Mouse (Mus musculus) urinary bladder, adult 18-20 months (tissue): ENCODE measurements around the gene Sectm1b.
"Not testable (repeated sequence)": the region's sequence is repeated elsewhere in the genome, so short reads cannot be mapped to it uniquely, and the experiment has no call there.

Experiments used
- DNase-seq, 2 experiments: peaks; one replicate each; pipeline ENCODE4 v3.0.0; 2022; ENCODE audit warnings: low spot score in 2 of 2, mixed read lengths in 2 of 2

The Sectm1b gene

DNA sequence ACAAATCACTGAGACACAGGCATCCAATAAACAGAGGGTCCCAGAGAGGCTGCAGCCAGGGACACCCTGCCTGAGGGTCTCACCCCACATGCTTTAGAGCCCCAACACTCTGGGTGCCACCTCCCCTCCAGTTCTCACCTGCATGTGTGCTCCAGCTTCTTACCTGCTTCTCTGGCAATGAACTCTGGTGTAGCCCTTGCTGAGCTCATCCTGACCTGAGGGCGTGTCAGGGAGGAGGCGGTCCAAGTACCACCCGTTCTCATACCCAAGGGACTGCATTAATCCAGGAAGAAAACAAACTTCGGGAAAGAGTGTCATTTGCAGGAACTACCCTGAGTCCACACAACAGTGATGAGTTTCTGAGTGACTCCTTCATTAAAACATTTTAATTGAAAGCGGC is at the start of gene Sectm1b:
Gene Sectm1b, minus strand, starts transcription at position 191 of the 400 bp plus-strand sequence.
- no peak for DNase-seq

DNA sequence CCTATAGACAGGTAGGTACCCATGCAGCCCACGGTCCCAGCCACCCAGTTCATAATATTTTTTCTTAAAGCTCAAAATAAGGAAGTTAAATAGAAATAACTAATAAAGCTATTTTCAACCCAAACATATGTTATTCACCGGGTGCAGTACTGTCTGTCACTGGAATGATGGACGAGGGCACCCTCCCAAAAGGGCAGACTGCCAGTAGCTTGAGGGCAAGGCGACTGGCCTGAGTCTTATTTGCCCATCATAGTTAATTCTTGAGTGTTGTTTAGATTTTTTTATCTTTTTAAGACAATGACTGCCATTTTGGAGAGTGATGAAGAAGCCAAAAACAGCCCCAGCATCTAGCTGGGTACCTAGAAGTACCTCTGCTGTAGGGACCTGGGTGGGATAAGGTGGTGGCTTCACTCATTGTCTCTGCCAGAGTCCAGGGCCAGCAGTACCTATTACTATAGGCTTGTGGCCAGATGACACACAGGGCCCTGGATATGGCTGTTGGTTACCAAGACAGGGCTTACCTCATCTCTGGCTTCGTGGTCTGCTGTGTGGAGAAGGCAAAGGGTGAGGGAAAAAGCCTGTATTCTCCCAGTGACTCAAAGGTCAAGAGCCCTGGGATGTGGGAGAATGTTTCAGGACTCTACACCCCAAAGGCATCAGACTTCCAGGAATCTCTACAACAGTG is 48.9 kb upstream of the Sectm1b start:
- no peak for DNase-seq

DNA sequence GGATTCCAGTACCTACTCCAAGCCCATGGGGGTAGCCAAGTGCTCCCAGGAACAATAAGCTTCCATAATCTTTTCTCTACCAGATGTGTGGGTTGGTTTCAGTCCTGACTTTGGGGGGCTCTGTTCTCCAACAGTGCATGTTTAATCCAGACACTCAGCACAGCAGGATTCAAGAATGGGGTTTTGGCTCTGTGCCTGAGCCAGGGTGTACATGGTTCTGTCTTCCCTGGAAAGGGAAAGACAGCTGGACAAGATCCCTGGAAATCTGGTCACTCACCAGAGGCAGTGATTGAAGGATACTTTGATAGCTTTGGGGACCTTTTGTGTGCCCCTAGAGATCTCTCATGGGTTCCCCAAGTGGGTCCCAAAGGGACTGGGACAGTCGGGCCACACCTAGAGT is 48.2 kb upstream of the Sectm1b start:
- no peak for DNase-seq

DNA sequence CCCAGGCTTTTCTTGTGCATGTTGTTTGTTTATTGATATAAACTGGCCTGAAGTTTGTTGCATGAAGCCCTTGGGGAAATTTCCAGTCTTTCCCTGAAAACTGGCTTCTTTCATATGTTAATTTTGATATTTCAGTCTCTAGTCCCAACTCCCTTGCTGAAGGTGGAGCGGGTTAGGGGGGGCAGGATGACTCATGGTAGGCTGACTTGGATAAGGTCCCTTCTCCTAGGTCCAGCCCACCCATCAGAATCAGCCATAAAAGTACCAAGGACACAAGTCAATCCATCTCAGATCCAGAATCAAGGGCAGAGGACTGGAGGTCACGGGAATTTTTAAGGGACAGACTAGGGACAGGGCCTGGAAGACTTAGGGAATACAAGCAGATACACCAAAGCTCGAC is 47.7 kb upstream of the Sectm1b start:
- DNase-seq, result no peak

DNA sequence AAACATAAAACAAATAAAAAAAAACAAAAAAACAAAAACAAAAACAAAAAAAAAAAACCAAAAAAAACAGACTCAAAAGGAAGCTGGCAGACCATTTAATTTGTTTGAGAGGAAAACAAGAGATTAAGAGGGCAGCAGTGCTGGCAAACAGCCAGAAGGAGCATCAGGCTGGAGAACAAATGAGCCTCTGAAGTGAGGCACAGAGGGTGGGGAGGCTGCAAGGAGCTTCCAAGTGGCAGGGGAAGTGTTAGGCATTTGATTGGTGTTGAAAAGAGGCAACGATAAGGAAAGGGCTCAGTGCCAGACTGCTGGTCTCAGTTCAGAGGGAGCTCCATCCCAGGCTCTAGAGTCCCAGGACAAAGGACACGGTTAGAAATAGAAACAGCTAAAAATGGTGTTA is 46.6 kb upstream of the Sectm1b start:
- DNase-seq, result no peak

DNA sequence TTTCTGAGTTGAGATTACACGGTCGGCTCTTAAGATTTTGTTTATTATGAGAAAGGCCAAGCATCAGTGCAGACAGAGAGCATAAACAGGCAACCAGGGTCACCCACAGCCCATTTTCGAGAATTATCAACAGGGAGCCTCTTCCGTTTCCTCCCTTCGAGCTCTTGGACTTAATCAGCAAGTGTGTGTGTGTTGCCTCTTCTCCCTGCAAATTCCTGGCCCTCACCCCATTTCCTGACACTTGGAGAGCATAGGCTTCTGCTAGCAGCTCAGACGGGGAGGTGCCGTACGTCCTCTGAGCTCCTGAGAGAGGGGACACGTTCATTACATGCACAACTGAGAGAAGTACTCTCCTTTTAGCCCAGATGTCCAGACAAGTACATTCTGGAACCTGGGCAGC is 44.7 kb upstream of the Sectm1b start:
- DNase-seq, result no peak

DNA sequence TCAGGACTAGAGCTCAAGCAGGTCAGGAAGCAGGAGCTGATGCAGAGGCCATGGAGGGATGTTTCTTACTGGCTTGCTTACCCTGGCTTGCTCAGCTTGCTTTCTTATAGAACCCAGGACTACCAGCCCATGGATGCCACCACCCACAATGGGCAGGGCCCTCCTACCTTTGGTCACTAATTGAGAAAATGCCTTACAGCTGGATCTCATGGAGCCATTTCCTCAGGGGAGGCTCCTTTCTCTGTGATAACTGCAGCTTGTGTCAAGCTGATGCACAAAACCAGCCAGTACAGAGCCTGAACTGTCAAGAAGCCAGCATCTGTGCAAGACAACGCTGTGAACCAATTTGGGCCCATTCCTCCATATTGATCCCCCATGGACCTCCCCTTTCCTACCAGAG is 43.9 kb upstream of the Sectm1b start:
- not testable (repeated sequence) for DNase-seq

DNA sequence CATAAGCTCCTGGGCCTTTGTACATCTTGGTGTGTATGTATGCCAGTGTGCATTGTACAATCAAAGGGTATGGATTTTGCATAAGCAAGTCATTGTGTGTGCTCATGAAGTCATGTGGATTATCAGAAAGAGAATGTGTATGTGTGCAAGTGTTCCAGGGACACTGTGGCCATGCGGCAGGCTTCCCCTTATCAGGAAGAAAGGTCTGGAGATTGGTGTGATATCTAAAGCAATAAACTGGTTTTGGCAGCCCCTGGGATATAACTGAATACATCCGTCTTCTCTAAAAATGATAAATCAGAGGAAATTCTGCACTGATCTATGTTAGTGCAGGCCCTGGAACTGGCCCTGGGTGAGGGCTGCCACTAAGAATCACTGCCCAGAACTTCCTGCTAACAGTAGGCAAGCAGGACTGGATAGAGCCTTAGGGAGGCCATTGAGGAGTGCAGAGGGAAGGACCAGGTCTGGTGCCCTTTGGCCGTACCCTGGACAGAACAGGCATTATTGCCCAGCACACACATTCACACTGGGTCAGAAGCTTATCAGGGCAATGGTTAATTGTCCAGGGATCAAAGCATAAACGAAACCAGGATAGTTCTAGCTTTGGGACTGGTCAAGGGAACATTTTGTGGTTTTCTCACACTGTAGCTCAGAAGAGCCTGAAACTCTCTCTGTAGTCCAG is 37.9 kb upstream of the Sectm1b start:
- DNase-seq, result no peak

DNA sequence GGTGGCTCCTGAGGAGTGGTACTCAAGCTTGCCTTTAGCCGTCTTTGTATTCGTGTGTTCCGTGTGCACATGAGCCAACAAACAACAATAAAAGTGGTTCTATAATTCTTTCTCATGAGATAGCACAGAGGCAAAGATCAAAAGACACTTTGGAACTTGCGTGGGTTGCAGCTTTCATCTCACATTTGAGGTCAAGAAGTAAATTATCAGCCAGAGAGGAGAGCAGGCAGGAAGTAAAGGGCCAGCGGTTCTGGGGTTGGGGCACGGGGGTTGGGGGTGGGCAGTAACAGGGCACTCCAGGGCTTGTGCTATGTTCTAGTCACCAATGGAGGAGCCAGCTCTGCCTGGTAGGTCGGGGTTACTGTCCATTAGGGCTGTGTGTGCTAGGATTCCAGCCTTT is 37.3 kb upstream of the Sectm1b start:
- no peak for DNase-seq

DNA sequence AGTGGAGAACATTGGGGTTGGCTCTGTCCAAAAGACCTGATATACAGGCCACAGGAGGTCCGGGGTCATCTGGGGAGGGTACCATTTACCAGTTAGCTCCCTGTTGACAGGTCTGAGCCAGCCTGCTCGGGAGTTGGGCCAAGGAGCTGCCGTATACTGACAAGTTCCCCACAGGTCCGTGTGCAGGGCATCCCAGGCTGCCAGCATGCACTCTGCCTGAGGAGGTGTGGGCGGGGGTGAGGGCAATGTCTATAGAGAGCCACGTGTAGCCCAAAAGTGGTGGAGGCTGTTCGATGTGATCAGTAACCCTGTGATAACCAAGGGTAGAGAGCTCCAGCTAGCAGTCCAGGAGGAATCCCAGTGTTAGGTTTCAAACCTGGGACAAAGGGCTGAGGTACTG is 36.4 kb upstream of the Sectm1b start:
- no peak for DNase-seq

DNA sequence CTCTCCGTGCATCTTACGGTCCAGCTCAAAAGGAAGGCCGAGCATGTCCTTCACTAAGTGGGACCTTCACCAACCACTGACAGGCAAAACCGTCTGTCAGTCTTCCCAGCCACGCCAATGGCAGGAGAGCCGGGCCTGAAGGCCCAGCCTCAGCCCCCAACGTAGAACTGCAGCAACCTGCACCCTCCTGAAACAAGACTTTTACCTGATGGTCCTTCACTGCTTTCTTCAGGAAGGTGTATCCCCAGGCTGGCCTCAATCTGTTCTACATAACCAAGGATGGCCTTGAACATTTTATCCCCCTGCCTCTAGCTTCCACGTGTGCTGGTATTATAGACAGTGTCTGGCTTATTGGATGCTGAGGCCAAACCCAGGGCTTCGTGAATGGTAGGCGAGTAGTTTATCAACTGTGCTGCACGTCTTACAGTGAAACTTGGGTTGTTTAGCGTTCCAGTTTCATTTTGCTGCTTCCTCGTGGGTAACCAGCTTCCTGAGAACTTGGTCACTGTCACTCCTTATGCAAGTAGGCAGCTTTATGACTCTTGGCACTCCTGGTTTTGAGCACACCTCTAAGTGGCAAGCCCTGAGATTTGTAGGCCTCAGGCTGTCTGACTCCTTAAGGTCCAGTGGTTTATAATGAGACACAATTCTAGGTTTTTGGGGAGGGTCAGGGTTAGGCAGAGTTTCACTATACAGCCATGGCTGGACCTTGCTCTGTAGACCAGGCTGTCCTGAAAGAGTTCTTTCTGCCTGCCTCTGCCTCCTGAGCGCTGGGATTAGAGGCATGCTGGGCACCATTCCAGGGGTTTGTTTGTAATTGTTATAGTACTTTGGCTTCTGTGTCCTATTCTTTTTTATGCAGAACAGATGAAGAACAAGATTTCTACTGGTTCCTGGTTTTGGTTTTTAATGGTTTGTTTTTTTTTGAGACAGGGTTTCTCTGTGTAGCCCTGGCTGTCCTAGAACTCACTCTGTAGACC is 29.5 kb upstream of the Sectm1b start:
- DNase-seq, result no peak

DNA sequence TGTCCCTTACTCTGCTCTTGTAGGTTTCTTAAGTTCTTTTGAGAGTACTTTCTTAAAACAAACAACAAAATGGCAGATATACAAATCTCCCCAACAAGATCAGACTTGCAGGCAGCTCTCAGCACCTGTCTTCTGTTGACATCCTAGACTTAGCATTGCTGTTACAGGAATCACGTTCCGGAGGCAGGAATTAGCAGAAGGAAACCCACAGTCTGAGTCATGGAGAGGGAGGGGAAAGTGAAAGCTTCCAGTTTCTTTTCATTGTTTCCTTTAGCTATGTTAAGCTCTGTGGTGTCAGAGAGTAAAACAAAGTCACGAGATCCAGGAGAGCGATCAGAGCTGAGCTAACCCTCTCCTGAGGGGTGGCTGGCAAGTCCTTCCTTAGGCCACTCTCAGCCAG is 27.6 kb upstream of the Sectm1b start:
- no peak for DNase-seq

DNA sequence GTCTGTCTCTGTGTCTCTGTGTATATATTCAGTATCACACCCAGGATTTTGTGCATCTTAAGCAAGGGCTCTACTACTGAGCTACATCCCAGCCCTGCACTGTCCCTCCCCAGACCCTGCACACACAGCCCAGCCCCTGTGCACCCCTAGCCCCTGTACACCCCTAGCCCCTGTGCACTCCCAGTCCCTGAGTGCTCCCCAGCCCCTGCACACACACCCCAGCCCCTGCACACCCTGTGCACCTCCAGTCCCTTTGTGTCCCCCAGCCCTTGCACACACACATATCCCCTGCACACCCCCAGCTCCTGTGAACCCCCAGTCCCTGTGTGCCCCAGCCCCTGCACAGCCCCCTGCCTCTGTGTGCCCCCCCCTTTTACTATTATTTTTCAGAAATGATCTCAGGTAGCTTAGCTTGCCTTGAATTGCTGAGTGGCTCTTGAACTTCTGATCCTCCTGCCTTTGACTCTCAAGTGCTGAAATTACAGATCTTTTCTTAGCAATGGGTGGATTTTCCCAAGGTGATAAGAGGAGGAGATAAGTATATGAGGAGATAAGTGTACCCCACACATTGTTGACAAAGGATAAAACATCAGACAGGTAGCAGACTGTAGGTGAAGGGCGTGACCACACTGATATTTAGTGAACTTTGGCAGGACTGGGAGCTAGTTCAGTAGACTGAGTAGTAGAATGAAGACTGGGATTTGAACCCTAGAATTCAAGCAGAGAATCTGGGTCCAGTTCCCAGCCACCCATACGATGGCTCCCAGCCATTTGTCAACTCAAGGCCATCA is 26.6 kb upstream of the Sectm1b start:
- DNase-seq, result no peak

DNA sequence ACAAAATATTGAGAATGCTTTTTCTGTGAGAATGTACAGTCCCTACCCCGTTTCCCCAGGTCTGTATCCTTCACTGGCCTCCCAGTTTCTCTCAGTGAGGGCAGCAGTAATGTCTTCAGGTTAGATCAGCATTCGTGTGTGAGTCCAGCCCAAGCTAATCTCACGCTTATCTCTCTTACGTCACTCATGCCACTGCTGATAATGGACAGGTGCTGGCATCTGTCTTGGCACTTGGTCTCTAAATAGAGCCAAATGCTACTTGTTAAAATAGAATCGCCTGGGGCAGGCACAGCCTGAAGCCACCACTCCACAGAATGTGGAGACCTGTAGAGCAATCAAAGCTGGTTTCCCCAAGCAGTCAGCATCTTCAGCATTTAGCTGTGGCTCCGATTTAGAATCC is 25.6 kb upstream of the Sectm1b start:
- no peak for DNase-seq

DNA sequence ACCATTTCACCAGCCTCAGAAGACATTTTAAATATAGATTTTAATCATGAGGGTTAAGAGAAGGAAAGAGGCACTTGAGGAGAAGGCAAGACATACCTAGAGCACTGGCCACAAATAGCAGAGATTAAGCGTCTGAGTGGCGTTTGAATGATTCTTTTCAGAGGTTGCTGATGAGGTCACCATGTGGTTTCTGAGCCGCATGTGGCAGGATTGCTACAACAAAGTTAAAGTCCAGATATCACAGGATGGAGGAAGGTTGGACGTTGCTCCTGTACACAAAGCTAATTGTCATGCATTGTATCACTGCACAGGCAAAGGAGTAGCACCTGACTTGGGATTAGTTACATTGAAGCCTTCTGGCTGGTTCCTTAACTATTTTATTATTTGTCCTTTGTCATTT is 22.9 kb upstream of the Sectm1b start:
- no peak for DNase-seq

DNA sequence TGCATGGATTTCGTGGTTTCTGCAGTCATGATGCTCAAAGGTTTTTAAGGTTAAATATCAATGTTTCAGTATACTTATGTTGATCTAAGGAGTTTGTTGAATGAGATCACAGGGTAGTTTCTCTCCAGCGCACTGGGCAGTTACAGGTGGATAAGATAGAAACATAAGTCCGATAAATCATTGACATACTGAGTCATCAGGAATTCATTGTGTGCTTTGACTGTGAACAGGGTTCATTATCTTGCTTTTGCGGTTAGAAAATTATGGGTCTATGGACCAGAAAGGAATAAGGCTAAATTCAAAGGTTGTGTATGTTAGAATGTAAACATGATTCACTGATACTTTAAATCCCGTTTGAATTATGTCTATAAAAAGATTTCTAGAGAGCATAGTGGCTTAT is 21.8 kb upstream of the Sectm1b start:
- DNase-seq, result no peak

DNA sequence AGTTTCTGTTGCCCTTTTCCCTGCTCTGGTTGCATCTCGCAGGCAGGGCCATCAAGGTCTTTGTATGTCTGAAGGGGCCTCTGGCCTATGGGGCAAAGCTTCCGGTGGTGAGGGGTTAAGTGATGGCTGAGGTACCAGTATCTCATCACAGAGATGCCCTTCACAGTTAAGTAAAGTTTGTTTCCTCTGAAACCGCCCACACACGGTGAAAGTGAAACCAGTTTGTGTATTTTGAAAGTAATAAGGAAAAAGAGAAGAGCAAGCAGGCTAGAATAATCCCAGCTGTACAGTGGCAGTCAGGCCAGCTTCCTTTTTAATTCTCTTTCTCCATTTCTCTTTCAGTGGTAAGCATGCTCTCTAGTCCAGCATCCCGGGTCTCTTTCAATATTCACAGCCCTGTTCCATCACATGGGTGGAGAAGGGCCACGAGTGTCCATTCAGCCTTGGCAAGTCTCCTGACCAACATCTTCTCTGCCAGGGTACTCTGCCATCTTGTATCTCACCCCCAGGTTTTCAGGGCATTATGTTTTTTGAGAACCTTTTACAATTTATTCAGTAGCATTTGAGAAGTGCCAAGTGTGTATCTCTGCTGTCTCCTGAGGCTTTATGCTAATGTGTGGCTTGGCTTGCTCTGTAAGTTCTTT is 19.6 kb upstream of the Sectm1b start:
- no peak for DNase-seq

DNA sequence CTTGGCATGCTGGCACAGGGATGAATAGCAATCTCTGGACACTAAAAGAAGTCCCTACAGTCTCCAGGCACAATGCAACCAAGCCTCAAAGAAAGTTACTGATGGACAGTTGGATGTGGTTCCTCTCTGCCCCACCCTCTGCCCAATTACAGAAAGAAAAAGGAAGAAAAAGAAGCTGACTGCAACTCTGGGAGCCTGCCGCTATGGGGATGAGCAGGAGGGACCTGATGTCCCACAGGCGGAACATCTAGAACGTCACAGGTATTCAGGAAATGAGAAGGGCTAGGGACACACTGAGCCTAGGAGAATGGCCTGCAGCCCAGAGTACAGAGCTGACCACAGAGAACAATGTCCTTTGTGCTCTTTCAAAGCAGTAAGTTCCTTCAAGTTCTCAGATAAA is 18.9 kb upstream of the Sectm1b start:
- no peak for DNase-seq

DNA sequence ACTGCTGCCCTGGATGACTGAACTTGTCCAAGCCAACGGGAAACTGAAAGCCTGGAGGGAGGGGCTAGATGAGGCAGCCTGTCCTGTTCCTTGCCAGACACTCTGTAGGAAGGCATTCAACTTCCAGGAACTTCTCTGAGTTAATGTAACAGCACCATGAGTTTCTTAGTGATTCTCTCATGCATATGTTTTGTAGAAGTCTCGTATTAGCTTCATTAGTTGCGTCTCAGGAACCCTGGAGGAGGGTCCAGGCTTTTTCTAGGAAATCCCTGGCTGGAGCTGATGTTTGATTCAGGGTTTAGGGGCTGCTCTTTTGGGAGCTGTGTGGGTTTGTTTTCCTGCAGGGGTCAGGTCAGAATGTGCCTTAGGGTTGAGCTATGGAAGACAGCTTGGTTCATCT is 17.8 kb upstream of the Sectm1b start, which contains the start of gene Sectm1a:
Gene Sectm1a, minus strand, starts transcription at position 101 of the 400 bp plus-strand sequence.
- DNase-seq, result no peak

DNA sequence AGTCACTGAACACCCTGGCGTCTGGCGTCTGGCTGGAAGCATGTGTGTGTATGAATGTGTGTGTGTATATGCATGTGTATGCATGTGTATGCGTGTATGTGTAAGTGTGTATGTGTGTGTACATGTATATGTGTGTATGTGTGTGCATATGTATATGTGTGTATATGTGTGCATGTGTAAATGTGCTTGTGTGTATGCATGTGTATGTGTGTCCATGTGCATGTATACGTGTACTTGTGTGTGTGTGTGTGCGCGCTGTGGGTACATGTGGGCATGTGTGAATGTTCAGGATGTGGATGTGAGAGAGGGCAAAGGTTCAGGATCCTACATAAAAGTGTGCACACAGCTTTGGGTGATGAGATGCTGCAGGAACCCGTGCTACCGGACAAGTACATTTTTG is 17.0 kb upstream of the Sectm1b start:
- DNase-seq, result no peak

DNA sequence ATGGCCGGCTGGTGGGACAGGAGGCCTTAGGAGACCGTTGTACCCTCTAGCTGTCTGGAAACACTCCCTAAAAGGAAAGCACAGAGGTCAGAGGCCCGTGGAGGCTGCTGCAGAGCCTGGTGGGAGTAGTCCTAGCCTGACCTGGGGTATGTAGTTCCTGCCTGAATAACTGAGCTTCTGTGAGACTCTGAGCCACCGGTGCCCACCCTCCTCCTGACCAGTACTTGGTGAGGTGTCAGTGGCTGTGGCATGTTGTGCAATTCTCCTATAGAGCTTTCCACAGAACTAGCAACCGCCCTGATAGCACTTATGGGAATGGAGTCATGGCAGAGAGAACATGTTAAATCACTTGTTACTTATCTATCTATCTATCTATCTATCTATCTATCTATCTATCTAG is 12.3 kb upstream of the Sectm1b start:
- no peak for DNase-seq
